Mouse (Mus musculus): ENCODE results near the gene Galnt6.
A peak's percentile ranks its signal among the peaks of the same experiment; 100 is the strongest.

Gene Galnt6

GRCm38 (mm10) chr15:100720066-100720465 lies 9.1 kb downstream of the Galnt6 start:
- no peak for DNase-seq (ENCODE audit: low spot score)

- DNase-seq (ENCODE audit: low spot score), result no peak
These were observed 10.0 kb downstream of the Galnt6 start for GRCm38 (mm10) chr15:100719217-100719616.

GRCm38 (mm10) chr15:100718572-100718971 lies 10.6 kb downstream of the Galnt6 start:
- DNase-seq (ENCODE audit: low spot score), result no peak

GRCm38 (mm10) chr15:100717933-100718332 lies 11.2 kb downstream of the Galnt6 start:
- DNase-seq (ENCODE audit: low spot score), result no peak

GRCm38 (mm10) chr15:100715399-100715993 lies 13.7 kb downstream of the Galnt6 start:
- DNase-seq (ENCODE audit: low spot score), result no peak

GRCm38 (mm10) chr15:100714470-100714869 lies 14.7 kb downstream of the Galnt6 start:
- no peak for DNase-seq (ENCODE audit: low spot score)

GRCm38 (mm10) chr15:100710838-100711237 lies 18.3 kb downstream of the Galnt6 start:
- no peak for DNase-seq (ENCODE audit: low spot score)

GRCm38 (mm10) chr15:100708433-100709078 lies 20.6 kb downstream of the Galnt6 start:
- DNase-seq (ENCODE audit: low spot score), result no peak

GRCm38 (mm10) chr15:100706226-100706625 lies 22.9 kb downstream of the Galnt6 start:
- no peak for DNase-seq (ENCODE audit: low spot score)

GRCm38 (mm10) chr15:100705376-100705775 lies 23.8 kb downstream of the Galnt6 start:
- no peak for DNase-seq (ENCODE audit: low spot score)

GRCm38 (mm10) chr15:100703913-100704312 lies 25.3 kb downstream of the Galnt6 start:
- no peak for DNase-seq (ENCODE audit: low spot score)

GRCm38 (mm10) chr15:100701856-100702255 lies 27.3 kb downstream of the Galnt6 start:
- no peak for DNase-seq (ENCODE audit: low spot score)

GRCm38 (mm10) chr15:100701108-100701507 lies 28.1 kb downstream of the Galnt6 start:
- peak; percentile 31 for DNase-seq (ENCODE audit: low spot score)

- DNase-seq (ENCODE audit: low spot score), result no peak
These were observed 28.8 kb downstream of the Galnt6 start for GRCm38 (mm10) chr15:100700424-100700823.

GRCm38 (mm10) chr15:100699386-100699785 lies 29.8 kb downstream of the Galnt6 start:
- DNase-seq (ENCODE audit: low spot score), result no peak

- no peak for DNase-seq (ENCODE audit: low spot score)
These were observed 31.1 kb downstream of the Galnt6 start for GRCm38 (mm10) chr15:100698078-100698477.

- no peak for DNase-seq (ENCODE audit: low spot score)
These were observed 34.8 kb downstream of the Galnt6 start for GRCm38 (mm10) chr15:100694406-100694805.

- DNase-seq (ENCODE audit: low spot score), result no peak
These were observed 37.2 kb downstream of the Galnt6 start for GRCm38 (mm10) chr15:100691990-100692389.

GRCm38 (mm10) chr15:100687430-100687971 lies 41.7 kb downstream of the Galnt6 start, which contains the start of gene Cela1:
Cela1 (minus strand) TSS chr15:100687921.
- no peak for DNase-seq (ENCODE audit: low spot score)

GRCm38 (mm10) chr15:100686989-100687388 lies 42.2 kb downstream of the Galnt6 start:
- no peak for DNase-seq (ENCODE audit: low spot score)

- no peak for DNase-seq (ENCODE audit: low spot score)
These were observed 42.7 kb downstream of the Galnt6 start for GRCm38 (mm10) chr15:100686434-100686833.

- DNase-seq (ENCODE audit: low spot score), result no peak
These were observed 43.3 kb downstream of the Galnt6 start for GRCm38 (mm10) chr15:100685849-100686248.

GRCm38 (mm10) chr15:100685255-100685654 lies 43.9 kb downstream of the Galnt6 start:
- no peak for DNase-seq (ENCODE audit: low spot score)

GRCm38 (mm10) chr15:100684450-100684849 lies 44.7 kb downstream of the Galnt6 start:
- no peak for DNase-seq (ENCODE audit: low spot score)
